ENCODE assay signal across 32 mouse cellular contexts in the genomic region with DNA sequence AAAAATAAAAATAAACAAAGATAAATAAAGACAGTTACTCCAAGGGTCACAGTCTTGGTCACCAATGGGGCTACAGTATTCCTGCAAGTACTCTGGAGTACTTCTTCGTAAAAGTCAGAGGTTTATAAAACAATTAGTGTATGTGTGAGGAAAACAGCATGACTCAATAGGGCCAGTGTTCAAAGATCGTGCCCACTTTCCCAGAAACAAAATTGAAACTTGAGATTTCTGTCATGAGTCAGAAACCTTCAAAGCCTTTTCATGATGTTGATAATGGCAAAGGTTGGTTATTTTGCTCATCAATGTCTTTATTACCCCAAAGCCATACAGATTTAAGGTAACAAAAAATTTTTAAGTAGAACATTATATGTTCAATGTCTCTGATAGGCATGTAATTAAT. TPM values are rescaled to one million over a fixed set of nuclear protein-coding genes. Genes with fewer than 3 reads are reported as not detected.
DNase-seq lines count a peak whose midpoint lies in the region; ATAC-seq and TF ChIP-seq lines count a peak whose summit lies in the region.
"Had no signal": no experiment of that assay in that cellular context is flagged by ENCODE, and none has a peak within 500 bp of the region (broad histone marks: within the 10 kb centered on the region; RNA-seq: fewer than 3 reads in every experiment).

No protein-coding gene starts in this region.

- no peak for TF ChIP-seq POLR2A in liver, adult 2 months (IDR thresholded peaks at IDR 0.05; ENCODE audit: extremely low read depth, insufficient read depth, low read length)
- no peak for TF ChIP-seq POLR2A in myocyte (IDR thresholded peaks at IDR 0.05; ENCODE audit: insufficient read length, low read depth)
- no peak for TF ChIP-seq POLR2A in thymus, adult 2 months (IDR thresholded peaks at IDR 0.05; ENCODE audit: control insufficient read depth, extremely low read depth, insufficient read depth, low read length, poor library complexity)

- no peaks in the 10 kb centered on the region for H3K36me3 ChIP-seq in liver, adult 2 months (ENCODE audit: control insufficient read depth, insufficient read depth, low read length)
- no peaks in the 10 kb centered on the region for H3K36me3 ChIP-seq in liver, embryonic 12.5 days
- H3K36me3 ChIP-seq in myocyte (ENCODE audit: control insufficient read depth, insufficient read depth) = no peaks in the 10 kb centered on the region
- H3K36me3 ChIP-seq in thymus, adult 2 months (ENCODE audit: control insufficient read depth, insufficient read depth, low read length) = no peaks in the 10 kb centered on the region
- H3K36me3 ChIP-seq in hindbrain, embryonic 16.5 days (ENCODE audit: control insufficient read depth, insufficient read depth, low read length) = no peaks in the 10 kb centered on the region
- H3K36me3 ChIP-seq: embryonic facial prominence, embryonic 13.5 days; embryonic facial prominence, embryonic 15.5 days; forebrain, embryonic 15.5 days had no signal

- H3K27me3 ChIP-seq in liver, adult 2 months (ENCODE audit: control insufficient read depth, insufficient read depth, low read length) = no peaks in the 10 kb centered on the region
- H3K27me3 ChIP-seq in liver, embryonic 12.5 days (replicated peaks) = no peaks in the 10 kb centered on the region
- no peaks in the 10 kb centered on the region for H3K27me3 ChIP-seq in myocyte (ENCODE audit: control insufficient read depth, insufficient read depth, insufficient read length)
- H3K27me3 ChIP-seq in thymus, adult 2 months (ENCODE audit: control insufficient read depth, insufficient read depth, low read length) = no peaks in the 10 kb centered on the region
- H3K27me3 ChIP-seq in hindbrain, embryonic 16.5 days (replicated peaks; ENCODE audit: control insufficient read depth, insufficient read depth, low read length) = no peaks in the 10 kb centered on the region
- H3K27me3 ChIP-seq: embryonic facial prominence, embryonic 13.5 days; embryonic facial prominence, embryonic 15.5 days; forebrain, embryonic 13.5 days; forebrain, embryonic 15.5 days had no signal

- H3K79me2 ChIP-seq in liver, adult 2 months (ENCODE audit: control insufficient read depth, insufficient read depth, low read length) = no peaks in the 10 kb centered on the region
- H3K79me2 ChIP-seq in myocyte (ENCODE audit: control insufficient read depth, insufficient read depth) = no peaks in the 10 kb centered on the region

- TF ChIP-seq CTCF in liver, adult 2 months (IDR thresholded peaks at IDR 0.05; ENCODE audit: low read depth, low read length) = no peak
- no peak for TF ChIP-seq CTCF in thymus, adult 2 months (IDR thresholded peaks at IDR 0.05; ENCODE audit: borderline replicate concordance, control insufficient read depth, extremely low read depth, insufficient read depth, low read length, poor library complexity)

- WGBS in liver, adult 2 months = 15% methylated on average over 2 of the region's 2 CpGs
- 67% methylated on average over 2 of the region's 2 CpGs for WGBS in liver, embryonic 12.5 days (ENCODE audit: insufficient replicate concordance)
- 90% methylated on average over 2 of the region's 2 CpGs for WGBS in thymus, adult 2 months
- WGBS in hindbrain, embryonic 16.5 days = 79% methylated on average over 2 of the region's 2 CpGs

- no peak overlapping the region for H3K27ac ChIP-seq in liver, adult 2 months (replicated peaks; ENCODE audit: insufficient read depth, low read depth, low read length)
- no peak overlapping the region for H3K27ac ChIP-seq in liver, embryonic 12.5 days
- H3K27ac ChIP-seq in thymus, adult 2 months (ENCODE audit: control insufficient read depth, insufficient read depth, low read length) = no peak overlapping the region
- no peak overlapping the region for H3K27ac ChIP-seq in hindbrain, embryonic 16.5 days (ENCODE audit: low read depth, low read length)
- H3K27ac ChIP-seq: embryonic facial prominence, embryonic 13.5 days; embryonic facial prominence, embryonic 15.5 days; forebrain, embryonic 13.5 days; forebrain, embryonic 15.5 days had no signal

- H3K4me1 ChIP-seq in liver, adult 2 months (ENCODE audit: control insufficient read depth, insufficient read depth, low read length) = peaks cover 9% of the 10 kb centered on the region; the same call in 1 of the 2 replicates
- no peaks in the 10 kb centered on the region for H3K4me1 ChIP-seq in liver, embryonic 12.5 days
- 0 out of 2 replicates have a peak, but pooled peaks cover 3% of the 10 kb centered on the region for H3K4me1 ChIP-seq in thymus, adult 2 months (replicated peaks; ENCODE audit: control insufficient read depth, insufficient read depth, low read length)
- H3K4me1 ChIP-seq in hindbrain, embryonic 16.5 days (ENCODE audit: control insufficient read depth, insufficient read depth, low read depth, low read length) = no peaks in the 10 kb centered on the region
- H3K4me1 ChIP-seq: embryonic facial prominence, embryonic 13.5 days; embryonic facial prominence, embryonic 15.5 days; forebrain, embryonic 13.5 days; forebrain, embryonic 15.5 days had no signal

- no peak overlapping the region for H3K4me2 ChIP-seq in liver, embryonic 12.5 days
- H3K4me2 ChIP-seq in myocyte (ENCODE audit: low read depth) = peak overlapping the region; percentile 39
- no peak overlapping the region for H3K4me2 ChIP-seq in hindbrain, embryonic 16.5 days (ENCODE audit: low read length)
- H3K4me2 ChIP-seq: embryonic facial prominence, embryonic 13.5 days; embryonic facial prominence, embryonic 15.5 days; forebrain, embryonic 13.5 days; forebrain, embryonic 15.5 days had no signal

- no peak overlapping the region for H3ac ChIP-seq in myocyte (ENCODE audit: control insufficient read depth, insufficient read length)

- no peak overlapping the region for H3K9ac ChIP-seq in liver, adult 2 months (ENCODE audit: low read depth, low read length)
- H3K9ac ChIP-seq in liver, embryonic 12.5 days = no peak overlapping the region
- no peak overlapping the region for H3K9ac ChIP-seq in hindbrain, embryonic 16.5 days (ENCODE audit: low read depth, low read length)
- H3K9ac ChIP-seq: embryonic facial prominence, embryonic 13.5 days; embryonic facial prominence, embryonic 15.5 days; forebrain, embryonic 13.5 days; forebrain, embryonic 15.5 days; forebrain, postnatal 0 days had no signal

- no peaks in the 10 kb centered on the region for H3K9me3 ChIP-seq in liver, embryonic 12.5 days (replicated peaks)
- H3K9me3 ChIP-seq in hindbrain, embryonic 16.5 days (ENCODE audit: control insufficient read depth, low read length) = no peaks in the 10 kb centered on the region
- H3K9me3 ChIP-seq: embryonic facial prominence, embryonic 13.5 days; embryonic facial prominence, embryonic 15.5 days; forebrain, embryonic 13.5 days; forebrain, embryonic 15.5 days had no signal

- no peak overlapping the region for H3K4me3 ChIP-seq in liver, adult 2 months (ENCODE audit: insufficient read depth, low read depth, low read length)
- no peak overlapping the region for H3K4me3 ChIP-seq in liver, embryonic 12.5 days
- no peak overlapping the region for H3K4me3 ChIP-seq in myocyte
- no peak overlapping the region for H3K4me3 ChIP-seq in thymus, adult 2 months (ENCODE audit: control insufficient read depth, insufficient read depth, low read length)
- H3K4me3 ChIP-seq in hindbrain, embryonic 16.5 days (ENCODE audit: low read length) = no peak overlapping the region
- H3K4me3 ChIP-seq: embryonic facial prominence, embryonic 13.5 days; embryonic facial prominence, embryonic 15.5 days; erythroblast, embryonic 14.5 days; forebrain, embryonic 13.5 days; forebrain, embryonic 15.5 days had no signal

- DNase-seq in liver, adult 2 months (ENCODE audit: extremely low read depth, low read depth, low spot score) = peak; percentile 18
- DNase-seq in induced T-regulatory cell, adult 2 months (ENCODE audit: low read depth) = peak; percentile 56
- DNase-seq in thymus, adult 2 months = no peak
- no peak for DNase-seq in right cerebral cortex, postnatal 14 days
- DNase-seq: adrenal gland, adult 2 months; adrenal gland, postnatal 10 days; adrenal gland, postnatal 25 days; cerebellum, adult 11 months; cerebellum, adult 18-20 months; cerebellum, adult 8-10 months; cerebellum, adult 9-11 months; cerebellum, postnatal 14 days; cerebellum, postnatal 36 days; embryo, embryonic 11 days; forebrain, postnatal 0 days had no signal

- no peak for ATAC-seq in liver, embryonic 12.5 days
- ATAC-seq in CD4-positive, CD25-positive, alpha-beta regulatory T cell, adult 4 months = peak; percentile 29
- no peak for ATAC-seq in hindbrain, embryonic 16.5 days
- ATAC-seq: forebrain, embryonic 13.5 days; forebrain, embryonic 15.5 days; forebrain, postnatal 0 days had no signal

TF ChIP-seq in myocyte, 11 proteins besides CTCF, POLR2A, EP300 and RAD21:
- TF ChIP-seq TCF3 (IDR thresholded peaks at IDR 0.05; ENCODE audit: insufficient read length, low read depth) = no peak
- no peak for TF ChIP-seq MAX (IDR thresholded peaks at IDR 0.05; ENCODE audit: low read depth)
- TF ChIP-seq POLR2AphosphoS2 (IDR thresholded peaks at IDR 0.05; ENCODE audit: insufficient read length, low read depth) = no peak
- TF ChIP-seq E2F4 (IDR thresholded peaks at IDR 0.05; ENCODE audit: insufficient read depth) = no peak
- no peak for TF ChIP-seq TCF12 (IDR thresholded peaks at IDR 0.05; ENCODE audit: insufficient read depth, poor library complexity, severe bottlenecking)
- TF ChIP-seq USF1 (IDR thresholded peaks at IDR 0.05; ENCODE audit: low read depth) = no peak
- TF ChIP-seq MYOD1 (IDR thresholded peaks at IDR 0.05; ENCODE audit: control insufficient read depth in 1 of 3, insufficient read length in 2 of 3, low read depth in 2 of 3) = no peak
- no peak for TF ChIP-seq MYOG (IDR thresholded peaks at IDR 0.05; ENCODE audit: control insufficient read depth in 1 of 3, insufficient read depth in 1 of 3, insufficient read length in 2 of 3, low read depth in 2 of 3)
- no peak for TF ChIP-seq REST (IDR thresholded peaks at IDR 0.05; ENCODE audit: insufficient read depth, insufficient read length)
- TF ChIP-seq SRF (IDR thresholded peaks at IDR 0.05; ENCODE audit: control insufficient read depth, insufficient read length, low read depth) = no peak

RNA-seq across cellular contexts. Expression of a gene that starts 53.1 kb away (rescaled TPM):
- total RNA-seq in liver, adult 2 months (2014; rRNA removed) = 0.20 TPM in 1 of 2 replicates, not detected in the other
- not detected in 2 replicates for polyA plus RNA-seq in liver, adult 2 months (2012; rRNA removed)
- not detected in 2 replicates for polyA plus RNA-seq in liver, embryonic 12.5 days (2016; fragmentation: Nextera tagmentation; extraction: Ambion mirVana)
- polyA plus RNA-seq in CD4-positive, CD25-positive, alpha-beta regulatory T cell, adult 4 months (2017; shearing (Covaris generic)) = 100 to 1,000 TPM; 274 to 291 TPM
- not detected for polyA plus RNA-seq in myocyte (2012; fragmentation: generic; extraction: Trizol)
- 3.8 and 7.4 TPM in 2 replicates for polyA plus RNA-seq in thymus, adult 2 months (2012; rRNA removed)
- polyA plus RNA-seq in hindbrain, embryonic 16.5 days (2015; fragmentation: Nextera tagmentation; extraction: Ambion mirVana) = not detected in 2 replicates
- total RNA-seq: adrenal gland, adult 2 months; adrenal gland, postnatal 4 days; common myeloid progenitor, adult 5-6 weeks; ES-E14; MEL had no signal
- polyA plus RNA-seq: brain, embryonic 14.5 days; C2C12; embryonic facial prominence, embryonic 11.5 days; embryonic facial prominence, embryonic 13.5 days; embryonic facial prominence, embryonic 15.5 days; erythroblast, embryonic 14.5 days; forebrain, embryonic 11.5 days; forebrain, embryonic 13.5 days; forebrain, embryonic 15.5 days; forebrain, postnatal 0 days had no signal

Comparison
In these comparisons a context has a peak if more than half of its experiments do, and no peak if none do; other contexts are left out.
1. DNase-seq: peak in liver, adult 2 months (single experiment) and induced T-regulatory cell, adult 2 months (single experiment); none in thymus, adult 2 months (single experiment) and right cerebral cortex, postnatal 14 days (single experiment).
2. RNA of a gene that starts 53.1 kb away (polyA plus RNA-seq): 274 to 291 TPM in CD4-positive, CD25-positive, alpha-beta regulatory T cell, adult 4 months; 3.8 to 7.4 TPM in thymus, adult 2 months, not detected in liver, adult 2 months, not detected in hindbrain, embryonic 16.5 days, not detected in liver, embryonic 12.5 days and not detected in myocyte (single experiment); every median in the first group is over 10 times any median in the second.